Mouse (Mus musculus) T-helper 1 cell (primary cell): ENCODE measurements at regions not wholly inside any gene's neighbourhood (a gene's known extent, or its start where the extent isn't known, plus 50 kb on each side); places are given as distances from the start of the nearest gene placed in this dataset.

Experiments used
- in situ Hi-C: fragments of 300-600 bp; cut with MboI, MseI; formaldehyde crosslinking; loops from one replicate; pipeline ENCODE4 v1.15.1; 2025; ENCODE audit warnings: high pct_unique_total_duplicates

GRCm38 (mm10) chr3:133750606-133751005 lies 205.7 kb upstream of the Tet2 start:
- in situ Hi-C loops: no loop called here

- in situ Hi-C loops: no loop called here
These were observed 206.1 kb upstream of the Tet2 start for GRCm38 (mm10) chr3:133751011-133751410.

GRCm38 (mm10) chr3:133751565-133751964 lies 206.6 kb upstream of the Tet2 start:
- in situ Hi-C loops: no loop called here

GRCm38 (mm10) chr3:133753041-133753440 lies 208.1 kb upstream of the Tet2 start:
- in situ Hi-C loops: no loop called here

GRCm38 (mm10) chr3:133754006-133754910 lies 209.3 kb upstream of the Tet2 start:
- in situ Hi-C loops: no loop called here

GRCm38 (mm10) chr3:133754911-133755259 lies 209.9 kb upstream of the Tet2 start:
- in situ Hi-C loops: no loop called here

GRCm38 (mm10) chr3:133757756-133758420 lies 212.9 kb upstream of the Tet2 start:
- in situ Hi-C loops: no loop called here

- in situ Hi-C loops: no loop called here
These were observed 213.5 kb upstream of the Tet2 start for GRCm38 (mm10) chr3:133758421-133758820.

- in situ Hi-C loops: no loop called here
These were observed 214.7 kb upstream of the Tet2 start for GRCm38 (mm10) chr3:133759611-133760010.

- in situ Hi-C loops: no loop called here
These were observed 215.3 kb upstream of the Tet2 start for GRCm38 (mm10) chr3:133760221-133760620.

- in situ Hi-C loops: no loop called here
These were observed 218.8 kb upstream of the Tet2 start for GRCm38 (mm10) chr3:133763721-133764120.

GRCm38 (mm10) chr3:133773490-133773889 lies 228.6 kb upstream of the Tet2 start:
- in situ Hi-C loops: loop anchor here (10.0 kb wide), 1 partner anchor 1581 kb away; no protein-coding TSS in a partner anchor

- in situ Hi-C loops: loop anchor here (10.0 kb wide), 1 partner anchor 1581 kb away; no protein-coding TSS in a partner anchor
These were observed 229.3 kb upstream of the Tet2 start for GRCm38 (mm10) chr3:133774229-133774628.

- in situ Hi-C loops: loop anchor here (10.0 kb wide), 1 partner anchor 1579 kb away; no protein-coding TSS in a partner anchor
These were observed 231.1 kb upstream of the Tet2 start for GRCm38 (mm10) chr3:133776013-133776412.

- in situ Hi-C loops: loop anchor here (10.0 kb wide), 1 partner anchor 1576 kb away; no protein-coding TSS in a partner anchor
These were observed 234.3 kb upstream of the Tet2 start for GRCm38 (mm10) chr3:133779161-133779789.

GRCm38 (mm10) chr3:133783060-133783459 lies 238.1 kb upstream of the Tet2 start:
- in situ Hi-C loops: no loop called here

GRCm38 (mm10) chr3:133791361-133791760 lies 246.4 kb upstream of the Tet2 start:
- in situ Hi-C loops: no loop called here

- in situ Hi-C loops: no loop called here
These were observed 264.1 kb upstream of the Tet2 start for GRCm38 (mm10) chr3:133809007-133809552.

- in situ Hi-C loops: no loop called here
These were observed 274.2 kb upstream of the Tet2 start for GRCm38 (mm10) chr3:133818966-133819700.

GRCm38 (mm10) chr3:133833739-133834391 lies 288.9 kb upstream of the Tet2 start:
- in situ Hi-C loops: no loop called here

GRCm38 (mm10) chr3:133834459-133834858 lies 289.5 kb upstream of the Tet2 start:
- in situ Hi-C loops: no loop called here
